ENCODE assay signal across 27 mouse cellular contexts in the genomic region with DNA sequence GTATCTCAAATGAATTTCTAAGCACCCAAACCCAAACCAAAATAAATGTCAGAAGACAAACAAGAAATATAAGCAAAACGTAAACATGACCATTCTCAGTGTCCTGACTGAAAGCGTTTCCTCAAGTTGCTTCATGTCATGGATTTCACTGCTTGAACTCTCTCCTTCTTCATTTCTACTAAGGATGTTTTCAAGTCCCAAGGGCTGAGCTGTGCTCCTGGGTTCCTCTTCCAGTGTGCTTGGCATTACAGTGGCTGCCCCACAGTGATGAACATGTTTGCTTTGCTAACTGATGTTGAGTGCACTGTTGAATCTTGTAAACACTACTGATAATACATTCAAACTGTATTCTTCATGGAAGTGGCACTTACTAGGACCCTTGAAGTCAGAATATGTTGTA.
DNase-seq lines count a peak whose midpoint lies in the region; ATAC-seq and TF ChIP-seq lines count a peak whose summit lies in the region.
"Had no signal": no experiment of that assay in that cellular context is flagged by ENCODE, and none has a peak within 500 bp of the region (broad histone marks: within the 10 kb centered on the region; RNA-seq: fewer than 3 reads in every experiment).

No protein-coding gene starts in this region.

- H3K9me3 ChIP-seq in liver, postnatal 0 days (ENCODE audit: low read length), result no peaks in the 10 kb centered on the region
- H3K9me3 ChIP-seq in CH12.LX (replicated peaks; ENCODE audit: low read length), result no peaks in the 10 kb centered on the region
- H3K9me3 ChIP-seq: forebrain, embryonic 10.5 days; heart, embryonic 12.5 days; heart, embryonic 15.5 days; hindbrain, embryonic 10.5 days; hindbrain, embryonic 13.5 days had no signal

- no peak overlapping the region for H3K4me3 ChIP-seq in liver, postnatal 0 days (ENCODE audit: low read depth, low read length)
- no peak overlapping the region for H3K4me3 ChIP-seq in CH12.LX (replicated peaks in 1 of 3; ENCODE audit: low read depth in 2 of 3, low read length in 2 of 3, poor library complexity in 1 of 3)
- H3K4me3 ChIP-seq: forebrain, embryonic 10.5 days; gastrocnemius, adult 2 months; heart, embryonic 12.5 days; heart, embryonic 15.5 days; hindbrain, embryonic 10.5 days; hindbrain, embryonic 13.5 days had no signal

- 52% methylated on average over 2 of the region's 2 CpGs for WGBS in liver, postnatal 0 days (ENCODE audit: insufficient replicate concordance)

- H3K27me3 ChIP-seq in liver, postnatal 0 days (ENCODE audit: insufficient read depth, low read length), result no peaks in the 10 kb centered on the region
- H3K27me3 ChIP-seq in CH12.LX (replicated peaks), result no peaks in the 10 kb centered on the region
- H3K27me3 ChIP-seq: heart, embryonic 12.5 days; heart, embryonic 15.5 days; hindbrain, embryonic 13.5 days had no signal

- H3K4me1 ChIP-seq in liver, postnatal 0 days (ENCODE audit: insufficient read depth), result no peaks in the 10 kb centered on the region
- H3K4me1 ChIP-seq in CH12.LX (ENCODE audit: control insufficient read depth in 1 of 2, insufficient read depth in 2 of 2), result peaks cover 8 to 23% of the 10 kb centered on the region in 2 experiments; a peak in 3 of 4 replicates
- H3K4me1 ChIP-seq: forebrain, embryonic 10.5 days; heart, embryonic 12.5 days; heart, embryonic 15.5 days; hindbrain, embryonic 10.5 days; hindbrain, embryonic 13.5 days had no signal

- ATAC-seq in liver, postnatal 0 days, result no peak
- ATAC-seq in granulocyte monocyte progenitor cell, adult 5-6 weeks (replicated peaks; ENCODE audit: poor library complexity, severe bottlenecking), result peak; percentile 61
- ATAC-seq in megakaryocyte progenitor cell, adult 5-6 weeks (replicated peaks; ENCODE audit: poor library complexity), result peak; percentile 59
- ATAC-seq: CD4-positive, CD25-positive, alpha-beta regulatory T cell, adult 4 months; forebrain, embryonic 14.5 days; forebrain, postnatal 0 days; hindbrain, embryonic 16.5 days had no signal

- no peak overlapping the region for H3K9ac ChIP-seq in liver, postnatal 0 days (replicated peaks)
- peak overlapping the region; percentile 30; the same call in 1 of the 2 replicates for H3K9ac ChIP-seq in CH12.LX (ENCODE audit: insufficient read depth, low read depth)
- H3K9ac ChIP-seq: forebrain, postnatal 0 days; heart, embryonic 12.5 days; heart, embryonic 15.5 days; hindbrain, embryonic 13.5 days had no signal

- H3K27ac ChIP-seq in liver, postnatal 0 days (ENCODE audit: low read depth), result peak overlapping the region; percentile 66
- H3K27ac ChIP-seq in CH12.LX (ENCODE audit: insufficient read depth, low read depth), result peak overlapping the region; percentile 78
- H3K27ac ChIP-seq: forebrain, embryonic 10.5 days; gastrocnemius, adult 2 months; heart, embryonic 15.5 days; hindbrain, embryonic 10.5 days; hindbrain, embryonic 13.5 days had no signal

- TF ChIP-seq POLR2A in CH12.LX (IDR thresholded peaks at IDR 0.05; ENCODE audit: low read depth, low read length), result no peak

- TF ChIP-seq CTCF in liver, postnatal 0 days (IDR thresholded peaks at IDR 0.05; ENCODE audit: low read depth), result no peak
- no peak for TF ChIP-seq CTCF in CH12.LX (conservative IDR thresholded peaks at IDR 0.05 in 1 of 2, IDR thresholded peaks at IDR 0.05 in 1 of 2; ENCODE audit: low read depth in 2 of 2, low read length in 2 of 2)

- H3K79me2 ChIP-seq in CH12.LX (replicated peaks; ENCODE audit: control insufficient read depth, extremely low read depth, insufficient read depth, poor library complexity, severe bottlenecking), result peaks cover 2% of the 10 kb centered on the region; the same call in 1 of the 2 replicates

- no peak overlapping the region for H3K4me2 ChIP-seq in liver, postnatal 0 days (ENCODE audit: low read depth, low read length)
- peak overlapping the region; percentile 57; the same call in 1 of the 2 replicates for H3K4me2 ChIP-seq in CH12.LX (ENCODE audit: insufficient read depth, low read depth, poor library complexity, severe bottlenecking)
- H3K4me2 ChIP-seq: heart, embryonic 12.5 days; heart, embryonic 15.5 days; hindbrain, embryonic 13.5 days had no signal

- dilution Hi-C loops in CH12.LX (cut with MboI; ENCODE audit: extremely low pct_ligation_motif_present, extremely low pct_unique_long_range_greater_than_20kb, low sequenced_read_pairs), result no loop called here

- in situ Hi-C loops in CH12.LX (cut with MboI; ENCODE audit: low pct_ligation_motif_present, low pct_unique_long_range_greater_than_20kb, low sequenced_read_pairs), result no loop called here

- TF ChIP-seq EP300 in liver, postnatal 0 days (IDR thresholded peaks at IDR 0.05; ENCODE audit: low read depth), result no peak
- TF ChIP-seq EP300 in CH12.LX (IDR thresholded peaks at IDR 0.05; ENCODE audit: low read length), result no peak

- DNase-seq in liver, postnatal 0 days, result no peak
- DNase-seq in liver (no peak), CH12.LX (ENCODE audit: extremely low read depth) (no peak)
- no peak for DNase-seq in left cerebral cortex, adult 11 months (ENCODE audit: low spot score)
- no peak for DNase-seq in lung, postnatal 25 days (ENCODE audit: low spot score)
- no peak for DNase-seq in left cerebral cortex, adult 8-10 months (ENCODE audit: low spot score in 2 of 2)
- DNase-seq: adrenal gland, adult 2 months; adrenal gland, postnatal 14 days; cerebellum, adult 11-12 months; cerebellum, adult 8-10 months; cerebellum, postnatal 10 days; forebrain, postnatal 0 days; gastrocnemius, adult 2 months; gastrocnemius, postnatal 14 days; heart, adult 18-20 months; heart, postnatal 10 days; heart, postnatal 36 days had no signal

- TF ChIP-seq RAD21 in CH12.LX (IDR thresholded peaks at IDR 0.05; ENCODE audit: low read depth, low read length), result no peak

- no peaks in the 10 kb centered on the region for H3K36me3 ChIP-seq in liver, postnatal 0 days (replicated peaks; ENCODE audit: insufficient read depth, low read length)
- no peaks in the 10 kb centered on the region for H3K36me3 ChIP-seq in CH12.LX (replicated peaks in 1 of 2; ENCODE audit: control insufficient read depth in 1 of 2, insufficient read depth in 1 of 2, low read length in 1 of 2)
- H3K36me3 ChIP-seq: forebrain, embryonic 10.5 days; heart, embryonic 12.5 days; heart, embryonic 15.5 days had no signal

TF ChIP-seq in CH12.LX, 34 proteins besides CTCF, POLR2A, EP300 and RAD21:
- TF ChIP-seq ETS1 (conservative IDR thresholded peaks at IDR 0.05; ENCODE audit: low read depth, low read length) (no peak), ZMIZ1 (IDR thresholded peaks at IDR 0.05; ENCODE audit: low read depth, low read length) (no peak), TBP (conservative IDR thresholded peaks at IDR 0.05; ENCODE audit: low read depth, low read length) (no peak), ELF1 (IDR thresholded peaks at IDR 0.05; ENCODE audit: low read depth, low read length) (no peak), POLR2AphosphoS2 (IDR thresholded peaks at IDR 0.05; ENCODE audit: low read depth, low read length) (no peak), MYC (IDR thresholded peaks at IDR 0.05; ENCODE audit: low read depth, low read length) (no peak), JUN (IDR thresholded peaks at IDR 0.05; ENCODE audit: insufficient read depth, low read depth, low read length) (no peak), CHD2 (IDR thresholded peaks at IDR 0.05; ENCODE audit: low read length) (no peak), NELFE (IDR thresholded peaks at IDR 0.05; ENCODE audit: low read depth, low read length) (no peak), UBTF (IDR thresholded peaks at IDR 0.05; ENCODE audit: low read depth, low read length) (no peak), MXI1 (IDR thresholded peaks at IDR 0.05; ENCODE audit: low read depth, low read length) (no peak), ZNF384 (IDR thresholded peaks at IDR 0.05; ENCODE audit: low read depth, low read length) (no peak), HCFC1 (IDR thresholded peaks at IDR 0.05; ENCODE audit: low read depth, low read length) (no peak), RCOR1 (conservative IDR thresholded peaks at IDR 0.05; ENCODE audit: low read depth, low read length) (no peak), E2F4 (IDR thresholded peaks at IDR 0.05; ENCODE audit: insufficient replicate concordance, low read depth, low read length) (no peak), ZKSCAN1 (IDR thresholded peaks at IDR 0.05; ENCODE audit: borderline replicate concordance, low read depth, low read length) (no peak), SIN3A (IDR thresholded peaks at IDR 0.05; ENCODE audit: low read length) (no peak)
